Mouse (Mus musculus) kidney, adult 2 months (tissue): ENCODE data around the gene Chrdl2.

Experiments used
- CTCF ChIP-seq: fragments of 200-500 bp; conservative IDR thresholded peaks from 2 replicates; pipeline ENCODE4 v1.5.1; 2011; ENCODE audit warnings: low read depth, mild to moderate bottlenecking, control low read depth, low read length, moderate library complexity, mixed read lengths; ENCODE audit not compliant: insufficient read depth, insufficient read length
- POLR2A ChIP-seq: fragments of 200-500 bp; IDR thresholded peaks from one replicate; pipeline ENCODE4 v1.6.1; 2011; ENCODE audit warnings: low read depth, low read length, control low read depth

- TF ChIP-seq CTCF (no peak), POLR2A (no peak)
Measured at GRCm38 (mm10) chr7:100005790-100006189, at the start of gene Chrdl2.
